Mouse (Mus musculus) T-cell, adult 2 months (primary cell): Measurements from ENCODE around the gene Tjp2.
"Not testable (repeated sequence)": the region's sequence is repeated elsewhere in the genome, so short reads cannot be mapped to it uniquely, and the experiment has no call there.

Experiments used
- DNase-seq: peaks from one replicate; pipeline ENCODE4 v3.0.0; 2022; ENCODE audit warnings: low spot score

Tjp2 gene

GRCm38 (mm10) chr19:24224500-24225304, at the start of gene Tjp2:
Gene Tjp2, minus strand, starts transcription at chr19:24225030.
- DNase-seq, result peak; percentile 46

- DNase-seq, result no peak
These were observed 49.5 kb upstream of the Tjp2 start for GRCm38 (mm10) chr19:24274281-24274680.

GRCm38 (mm10) chr19:24271746-24272426, 47.1 kb upstream of the Tjp2 start:
- peak; percentile 54 for DNase-seq

- no peak for DNase-seq
These were observed 46.5 kb upstream of the Tjp2 start for GRCm38 (mm10) chr19:24271326-24271725.

- no peak for DNase-seq
These were observed 43.7 kb upstream of the Tjp2 start for GRCm38 (mm10) chr19:24268531-24268930.

- no peak for DNase-seq
These were observed 41.4 kb upstream of the Tjp2 start for GRCm38 (mm10) chr19:24266046-24266830.

GRCm38 (mm10) chr19:24264991-24265390, 40.2 kb upstream of the Tjp2 start:
- DNase-seq, result peak; percentile 71

GRCm38 (mm10) chr19:24262736-24263135, 37.9 kb upstream of the Tjp2 start:
- DNase-seq, result no peak

- DNase-seq, result no peak
These were observed 34.8 kb upstream of the Tjp2 start for GRCm38 (mm10) chr19:24259390-24260351.

GRCm38 (mm10) chr19:24258368-24258767, 33.5 kb upstream of the Tjp2 start:
- DNase-seq, result no peak

GRCm38 (mm10) chr19:24257962-24258361, 33.1 kb upstream of the Tjp2 start:
- no peak for DNase-seq

GRCm38 (mm10) chr19:24253657-24254260, 28.9 kb upstream of the Tjp2 start:
- DNase-seq, result no peak

- no peak for DNase-seq
These were observed 27.0 kb upstream of the Tjp2 start for GRCm38 (mm10) chr19:24251869-24252268.

- DNase-seq, result no peak
These were observed 18.5 kb upstream of the Tjp2 start for GRCm38 (mm10) chr19:24243340-24243739.

- DNase-seq, result no peak
These were observed 17.1 kb upstream of the Tjp2 start for GRCm38 (mm10) chr19:24241799-24242546.

- DNase-seq, result no peak
These were observed 16.4 kb upstream of the Tjp2 start for GRCm38 (mm10) chr19:24241271-24241670.

GRCm38 (mm10) chr19:24238011-24238410, 13.2 kb upstream of the Tjp2 start:
- no peak for DNase-seq

GRCm38 (mm10) chr19:24232356-24232755, 7.5 kb upstream of the Tjp2 start:
- DNase-seq, result not testable (repeated sequence)

- peak; percentile 1 for DNase-seq
These were observed 471 bp upstream of the Tjp2 start for GRCm38 (mm10) chr19:24225305-24225696.

GRCm38 (mm10) chr19:24223851-24224251, 979 bp downstream of the Tjp2 start:
- DNase-seq, result no peak
